Mouse (Mus musculus): ENCODE results near the gene Pnkp. TPM values are rescaled to one million over a fixed set of nuclear protein-coding genes. Genes with fewer than 3 reads are reported as not detected.
"Not testable (repeated sequence)": the region's sequence is repeated elsewhere in the genome, so short reads cannot be mapped to it uniquely, and the experiment has no call there.

Gene Pnkp
- polyA plus RNA-seq, 1 experiment: 261 TPM

DNA sequence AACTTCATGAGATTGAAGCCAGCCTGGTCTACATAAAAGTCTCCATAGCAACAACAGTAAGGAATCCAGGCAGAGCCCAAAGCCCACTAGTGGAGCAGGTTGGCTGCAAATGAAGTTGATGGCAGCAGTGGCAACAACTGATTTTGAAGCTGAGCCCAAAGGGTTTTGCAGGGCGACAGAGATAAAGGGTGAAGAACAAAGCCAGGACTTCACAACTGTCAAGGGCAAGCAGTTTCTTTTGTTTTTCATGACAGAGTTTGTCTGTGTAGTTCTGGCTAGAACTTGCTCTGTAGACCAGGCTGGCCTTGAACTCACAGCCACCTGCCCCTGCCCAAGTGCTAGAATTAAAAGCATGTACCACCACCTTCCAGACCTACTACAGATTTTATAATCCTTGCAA, 14.2 kb downstream of the Pnkp start:
- peaks cover 3% of the 10 kb centered on the region for H3K4me1 ChIP-seq (ENCODE audit: control insufficient read depth, insufficient read depth, low read length)
- TF ChIP-seq CTCF (IDR thresholded peaks at IDR 0.05; ENCODE audit: control insufficient read depth, insufficient read depth, low read length) (no peak), POLR2A (IDR thresholded peaks at IDR 0.05; ENCODE audit: borderline replicate concordance, control insufficient read depth, low read depth, low read length) (no peak)
- 77% methylated on average over 1 of the region's 1 CpGs for WGBS
- no peak overlapping the region for H3K4me3 ChIP-seq (replicated peaks; ENCODE audit: control insufficient read depth, low read depth, low read length)
- H3K27ac ChIP-seq (ENCODE audit: control insufficient read depth, insufficient read depth, low read depth, low read length, poor library complexity): no peak overlapping the region

DNA sequence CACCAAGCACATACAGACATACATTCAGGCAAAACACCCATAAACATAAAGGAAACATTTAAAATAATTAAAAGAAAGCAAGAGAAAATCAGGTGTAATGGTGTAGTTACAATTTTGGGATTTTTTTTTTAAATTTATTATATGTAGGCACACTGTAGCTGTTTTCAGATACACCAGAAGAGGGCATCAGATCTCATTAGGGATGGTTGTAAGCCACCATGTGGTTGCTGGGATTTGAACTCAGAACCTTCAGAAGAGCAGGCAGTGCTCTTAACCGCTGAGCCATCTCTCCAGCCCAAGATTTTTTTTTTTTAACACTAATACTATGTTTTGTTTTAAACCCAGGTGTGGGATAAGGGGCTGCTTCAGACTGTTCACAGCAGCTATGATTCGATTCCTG, 14.8 kb downstream of the Pnkp start:
- H3K4me3 ChIP-seq (replicated peaks; ENCODE audit: control insufficient read depth, low read depth, low read length); H3K4me1 ChIP-seq (ENCODE audit: control insufficient read depth, insufficient read depth, low read length); H3K27ac ChIP-seq (ENCODE audit: control insufficient read depth, insufficient read depth, low read depth, low read length, poor library complexity): not testable (repeated sequence)
- WGBS: 80% methylated on average over 2 of the region's 2 CpGs

DNA sequence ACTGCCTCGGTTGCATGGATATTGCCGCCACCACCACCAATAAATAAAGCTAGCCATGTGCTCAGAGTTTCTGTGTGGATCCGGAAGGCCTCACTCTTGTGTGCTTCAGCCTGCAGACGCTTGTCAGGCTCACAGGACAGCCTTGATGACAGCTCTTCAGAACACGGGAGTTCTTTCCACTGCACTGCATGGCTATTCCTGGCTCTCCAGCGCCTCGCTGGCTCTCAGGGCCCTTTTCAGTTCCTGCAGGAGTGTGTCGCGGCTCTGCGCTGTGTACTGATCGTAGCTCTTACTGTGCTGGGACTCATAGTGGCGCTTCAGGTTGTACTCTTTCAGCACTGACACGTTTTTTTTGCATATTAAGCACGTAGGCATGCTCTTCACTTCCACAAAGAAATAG, 20.9 kb downstream of the Pnkp start:
- no peak overlapping the region for H3K27ac ChIP-seq (ENCODE audit: control insufficient read depth, insufficient read depth, low read depth, low read length, poor library complexity)
- WGBS: 82% methylated on average over 14 of the region's 14 CpGs
- H3K4me3 ChIP-seq (replicated peaks; ENCODE audit: control insufficient read depth, low read depth, low read length): no peak overlapping the region
- TF ChIP-seq POLR2A (IDR thresholded peaks at IDR 0.05; ENCODE audit: borderline replicate concordance, control insufficient read depth, low read depth, low read length): no peak
- no peak for TF ChIP-seq CTCF (IDR thresholded peaks at IDR 0.05; ENCODE audit: control insufficient read depth, insufficient read depth, low read length)
- H3K4me1 ChIP-seq (ENCODE audit: control insufficient read depth, insufficient read depth, low read length): no peaks in the 10 kb centered on the region

DNA sequence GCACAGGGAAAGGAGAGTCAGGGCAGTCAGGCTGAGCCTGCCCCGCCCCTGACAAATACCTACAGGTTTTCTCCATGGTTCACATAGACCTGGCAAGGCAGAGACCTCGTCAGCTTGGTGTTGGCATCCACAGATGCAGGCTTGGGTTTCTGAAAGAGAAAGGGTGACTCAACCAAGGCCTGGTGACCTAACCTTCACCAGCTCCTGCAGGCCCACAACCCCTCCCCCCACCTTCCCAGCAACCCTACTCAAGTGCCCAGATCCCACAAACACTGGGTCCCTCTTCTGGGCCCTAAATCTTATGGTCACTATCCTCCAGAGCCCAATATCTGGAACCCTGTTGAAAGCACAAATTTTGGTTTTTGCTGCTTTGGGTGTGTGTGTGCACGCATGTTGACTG, 26.1 kb downstream of the Pnkp start:
- Histone ChIP-seq H3K27ac (ENCODE audit: control insufficient read depth, insufficient read depth, low read depth, low read length, poor library complexity) (no peak overlapping the region; the same call in 1 of the 2 replicates), H3K4me3 (replicated peaks; ENCODE audit: control insufficient read depth, low read depth, low read length) (no peak overlapping the region), H3K4me1 (ENCODE audit: control insufficient read depth, insufficient read depth, low read length) (no peaks in the 10 kb centered on the region; the same call in 1 of the 2 replicates)
- TF ChIP-seq CTCF (IDR thresholded peaks at IDR 0.05; ENCODE audit: control insufficient read depth, insufficient read depth, low read length): no peak
- no peak for TF ChIP-seq POLR2A (IDR thresholded peaks at IDR 0.05; ENCODE audit: borderline replicate concordance, control insufficient read depth, low read depth, low read length)
- WGBS: 84% methylated on average over 3 of the region's 3 CpGs

DNA sequence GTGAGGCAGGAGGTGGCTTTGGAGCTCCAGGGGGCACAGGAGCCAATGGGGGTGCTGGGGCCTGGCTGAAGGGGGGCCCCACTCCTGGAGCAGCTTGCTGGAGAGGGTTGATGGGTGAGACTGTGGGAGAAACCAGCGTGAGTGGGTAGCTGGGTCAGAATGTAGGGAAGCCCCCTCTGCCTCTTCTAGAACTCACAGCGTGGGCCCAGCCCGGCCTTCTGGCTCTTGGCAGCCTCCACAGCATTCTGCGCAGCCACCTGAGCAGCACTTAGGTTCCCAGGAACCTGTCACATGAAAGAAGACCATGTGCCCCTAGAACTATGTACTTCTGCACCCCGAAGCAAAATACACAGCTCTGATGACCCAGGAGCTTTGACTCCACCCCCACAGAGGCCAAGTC, 27.7 kb downstream of the Pnkp start:
- Histone ChIP-seq H3K4me3 (replicated peaks; ENCODE audit: control insufficient read depth, low read depth, low read length) (no peak overlapping the region), H3K4me1 (ENCODE audit: control insufficient read depth, insufficient read depth, low read length) (no peaks in the 10 kb centered on the region; the same call in 1 of the 2 replicates), H3K27ac (ENCODE audit: control insufficient read depth, insufficient read depth, low read depth, low read length, poor library complexity) (no peak overlapping the region)
- no peak for TF ChIP-seq POLR2A (IDR thresholded peaks at IDR 0.05; ENCODE audit: borderline replicate concordance, control insufficient read depth, low read depth, low read length)
- TF ChIP-seq CTCF (IDR thresholded peaks at IDR 0.05; ENCODE audit: control insufficient read depth, insufficient read depth, low read length): no peak
- 92% methylated on average over 5 of the region's 5 CpGs for WGBS

DNA sequence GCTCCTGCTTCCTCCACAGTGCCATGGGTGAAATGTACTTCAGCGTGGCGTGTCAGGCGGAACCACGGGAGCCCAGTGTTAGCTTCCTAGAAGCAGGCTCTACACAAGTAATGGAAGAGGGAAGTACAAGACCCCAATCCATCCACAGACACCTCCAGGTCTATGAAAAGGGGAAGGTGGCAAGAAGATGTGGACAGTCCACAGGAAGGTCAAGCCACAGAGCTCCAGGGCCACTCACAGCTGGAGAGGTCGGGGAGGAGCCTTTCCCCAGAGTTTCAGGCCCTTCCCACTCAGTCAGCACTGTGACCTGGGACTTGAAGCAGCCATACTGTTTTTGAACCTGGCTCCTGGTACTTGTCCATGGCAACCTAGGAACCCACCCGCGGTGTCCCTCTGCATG, 30.0 kb downstream of the Pnkp start:
- Histone ChIP-seq H3K4me1 (ENCODE audit: control insufficient read depth, insufficient read depth, low read length) (peaks cover 3% of the 10 kb centered on the region; the same call in 1 of the 2 replicates), H3K4me3 (replicated peaks; ENCODE audit: control insufficient read depth, low read depth, low read length) (no peak overlapping the region), H3K27ac (ENCODE audit: control insufficient read depth, insufficient read depth, low read depth, low read length, poor library complexity) (no peak overlapping the region)
- WGBS: 66% methylated on average over 7 of the region's 7 CpGs
- TF ChIP-seq CTCF (IDR thresholded peaks at IDR 0.05; ENCODE audit: control insufficient read depth, insufficient read depth, low read length) (no peak), POLR2A (IDR thresholded peaks at IDR 0.05; ENCODE audit: borderline replicate concordance, control insufficient read depth, low read depth, low read length) (no peak)

DNA sequence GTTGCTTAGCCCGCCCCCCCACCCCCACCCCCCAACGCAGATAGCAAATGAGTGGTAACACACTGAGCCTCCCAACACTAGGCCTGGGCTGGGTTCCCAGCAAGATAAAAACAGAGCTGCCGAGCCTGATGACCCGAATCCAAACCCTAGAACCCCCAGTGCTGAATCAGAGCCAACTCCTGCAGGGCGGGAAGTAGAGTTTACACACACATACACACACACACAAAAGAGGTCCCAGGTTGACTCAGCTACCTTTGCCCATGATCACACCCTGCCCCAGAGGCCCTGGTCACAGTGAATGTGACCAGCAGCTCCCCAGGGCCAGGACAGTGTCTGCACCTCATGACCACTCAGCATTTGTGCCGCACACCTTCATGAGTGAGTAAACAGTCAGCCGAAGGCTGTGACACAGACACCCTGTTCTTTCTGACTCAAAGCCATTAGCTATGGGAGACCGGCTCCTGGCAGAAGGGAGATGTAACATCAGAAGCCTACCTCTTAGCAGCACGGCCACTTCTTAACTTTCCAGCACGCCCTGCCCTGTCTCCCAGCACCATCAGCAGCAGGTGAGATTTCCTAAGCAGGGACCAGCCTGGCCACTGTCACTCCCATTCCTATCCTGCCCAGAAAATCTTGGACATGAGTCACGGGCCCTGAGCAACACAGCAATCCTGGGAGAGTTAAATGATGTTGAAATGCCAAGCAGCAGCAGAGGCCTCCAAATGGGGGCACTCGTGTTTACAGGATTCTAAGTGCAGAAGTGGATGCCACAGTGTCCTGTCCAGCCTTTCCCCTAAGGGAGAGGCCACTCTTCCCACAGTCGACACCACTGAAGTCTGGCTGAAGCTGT, 31.5 kb downstream of the Pnkp start:
- peaks cover 3% of the 10 kb centered on the region; the same call in 1 of the 2 replicates for H3K4me1 ChIP-seq (ENCODE audit: control insufficient read depth, insufficient read depth, low read length)
- TF ChIP-seq POLR2A (IDR thresholded peaks at IDR 0.05; ENCODE audit: borderline replicate concordance, control insufficient read depth, low read depth, low read length) (no peak), CTCF (IDR thresholded peaks at IDR 0.05; ENCODE audit: control insufficient read depth, insufficient read depth, low read length) (no peak)
- H3K4me3 ChIP-seq (replicated peaks; ENCODE audit: control insufficient read depth, low read depth, low read length): no peak overlapping the region
- no peak overlapping the region for H3K27ac ChIP-seq (ENCODE audit: control insufficient read depth, insufficient read depth, low read depth, low read length, poor library complexity)
- 83% methylated on average over 13 of the region's 13 CpGs for WGBS

DNA sequence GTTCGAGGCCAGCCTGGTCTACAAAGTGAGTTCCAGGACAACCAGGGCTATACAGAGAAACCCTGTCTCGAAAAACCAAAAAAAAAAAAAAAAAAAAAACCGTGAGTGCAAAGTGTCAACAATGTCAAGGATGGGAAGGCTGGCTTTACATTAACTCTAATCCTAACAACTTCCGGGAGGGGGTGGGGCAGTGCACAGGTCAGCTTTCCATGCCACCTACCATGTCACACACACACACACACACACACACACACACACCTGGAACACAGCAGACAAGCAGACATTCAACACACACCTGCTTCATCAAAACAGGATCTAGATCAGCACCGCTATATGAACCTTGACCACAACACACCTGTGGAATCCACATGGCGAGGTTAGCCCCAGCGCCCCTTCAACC, 33.2 kb downstream of the Pnkp start:
- Histone ChIP-seq H3K4me1 (ENCODE audit: control insufficient read depth, insufficient read depth, low read length) (peaks cover 3% of the 10 kb centered on the region; the same call in 1 of the 2 replicates), H3K27ac (ENCODE audit: control insufficient read depth, insufficient read depth, low read depth, low read length, poor library complexity) (no peak overlapping the region), H3K4me3 (replicated peaks; ENCODE audit: control insufficient read depth, low read depth, low read length) (no peak overlapping the region)
- TF ChIP-seq CTCF (IDR thresholded peaks at IDR 0.05; ENCODE audit: control insufficient read depth, insufficient read depth, low read length) (no peak), POLR2A (IDR thresholded peaks at IDR 0.05; ENCODE audit: borderline replicate concordance, control insufficient read depth, low read depth, low read length) (no peak)
- WGBS: 83% methylated on average over 7 of the region's 7 CpGs

Data from bone marrow, adult 2 months (tissue).